Mouse (Mus musculus): ENCODE data around the gene Syngr3.

DNA sequence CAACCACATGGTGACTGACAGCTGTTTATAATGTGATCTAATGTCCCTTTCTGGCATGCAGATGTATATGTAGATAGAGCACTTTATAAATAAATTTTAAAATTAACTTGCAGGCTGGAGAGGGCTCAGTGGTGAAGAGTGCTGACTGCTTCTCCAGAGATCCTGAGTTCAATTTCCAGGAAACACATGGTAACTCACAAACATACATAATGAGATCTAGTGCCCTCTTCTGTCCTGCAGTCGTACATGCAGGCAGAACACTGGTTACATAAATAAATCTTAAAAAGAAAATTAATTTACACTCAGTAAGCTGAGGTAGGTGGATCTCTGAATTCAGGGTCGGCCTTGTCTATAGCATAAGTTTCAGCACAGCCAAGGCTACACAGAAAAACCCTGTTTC lies 18.9 kb upstream of the Syngr3 start:
- TF ChIP-seq POLR2A (IDR thresholded peaks at IDR 0.05; ENCODE audit: borderline replicate concordance, extremely low read depth, low read depth, low read length) (no peak), CTCF (IDR thresholded peaks at IDR 0.05; ENCODE audit: insufficient read depth, low read length) (no peak)
